Mouse (Mus musculus): Measurements from ENCODE around the gene Tmbim4. TPM values are rescaled to one million over a fixed set of nuclear protein-coding genes. Genes with fewer than 3 reads are reported as not detected.

Tmbim4 gene
- polyA plus RNA-seq, 1 experiment from 2014 or later = 241 TPM

DNA sequence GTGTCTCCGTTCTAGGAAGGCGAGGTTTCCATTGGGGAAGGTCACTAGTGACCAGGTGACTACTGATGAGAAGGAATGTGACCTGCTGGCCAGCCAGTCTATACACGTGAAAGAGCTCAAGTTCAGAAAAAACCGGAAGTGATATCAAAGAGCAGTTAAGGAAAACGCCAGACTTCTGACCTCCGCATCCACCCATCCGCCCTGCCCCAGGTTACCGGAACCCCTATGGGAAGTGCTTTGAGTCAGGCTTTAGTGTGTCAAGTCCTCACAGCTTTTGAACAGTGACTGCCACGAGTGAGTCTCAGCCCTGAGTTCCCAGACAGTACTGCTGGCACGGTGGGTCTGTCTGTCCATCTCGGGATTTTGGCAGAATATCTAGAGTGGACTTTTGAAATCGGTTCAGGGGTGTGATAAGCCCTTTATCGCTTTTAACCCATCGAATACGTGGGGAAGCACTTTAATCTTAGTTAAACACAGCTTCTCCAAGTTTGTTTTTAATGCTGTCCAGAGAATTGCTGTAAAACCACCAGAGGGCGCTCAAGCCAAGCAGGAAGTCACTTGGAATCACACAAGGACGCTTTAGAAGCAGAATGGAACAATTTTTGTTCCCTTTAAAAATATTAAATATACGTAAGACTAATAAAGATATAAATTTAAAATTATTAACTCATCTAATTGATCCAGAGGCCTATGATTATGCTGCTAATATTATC, 32.4 kb downstream of the Tmbim4 start:
- peaks cover 19% of the 10 kb centered on the region for H3K36me3 ChIP-seq (ENCODE audit: control insufficient read depth, insufficient read depth)
- no peaks in the 10 kb centered on the region for H3K27me3 ChIP-seq (replicated peaks; ENCODE audit: control insufficient read depth, insufficient read depth, low read length)
- H3K9ac ChIP-seq (ENCODE audit: low read depth, low read length) = no peak overlapping the region
- no peaks in the 10 kb centered on the region for H3K4me1 ChIP-seq (replicated peaks; ENCODE audit: control insufficient read depth, insufficient read depth, low read length)
- TF ChIP-seq CTCF (IDR thresholded peaks at IDR 0.05; ENCODE audit: low read depth) = peak; percentile 90
- H3K4me2 ChIP-seq (replicated peaks; ENCODE audit: low read depth) = peak overlapping the region; percentile 58
- peak; percentile 71 for ATAC-seq
- H3K27ac ChIP-seq (ENCODE audit: low read depth, low read length) = no peak overlapping the region
- H3K9me3 ChIP-seq (ENCODE audit: control insufficient read depth) = no peaks in the 10 kb centered on the region
- H3K4me3 ChIP-seq (ENCODE audit: low read depth, low read length) = peak overlapping the region; percentile 23; the same call in 1 of the 2 replicates
- WGBS = 21% methylated on average over 18 of the region's 18 CpGs

DNA sequence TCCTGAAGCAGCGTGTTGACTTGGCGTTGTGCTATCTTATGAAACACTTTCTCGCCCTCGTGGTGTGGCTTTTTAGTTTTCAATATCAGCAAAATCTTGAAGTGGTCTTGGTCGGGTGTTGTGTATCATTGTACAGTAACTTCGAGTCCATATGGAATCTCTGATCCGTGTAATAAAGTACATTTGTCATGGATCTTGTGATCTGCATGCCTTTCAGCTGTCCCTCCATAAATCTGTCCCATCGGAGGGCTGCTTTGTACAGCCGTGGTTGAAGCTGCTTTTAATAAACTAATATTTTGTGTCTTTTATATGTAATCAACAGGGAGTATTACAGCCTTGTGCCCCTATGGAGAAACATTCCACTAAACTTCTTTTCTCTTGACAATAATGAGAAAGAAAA, 35.5 kb downstream of the Tmbim4 start:
- no peak overlapping the region for H3K4me2 ChIP-seq (replicated peaks; ENCODE audit: low read depth)
- H3K27me3 ChIP-seq (replicated peaks; ENCODE audit: control insufficient read depth, insufficient read depth, low read length) = no peaks in the 10 kb centered on the region
- no peak overlapping the region for H3K4me3 ChIP-seq (ENCODE audit: low read depth, low read length)
- H3K9me3 ChIP-seq (ENCODE audit: control insufficient read depth) = no peaks in the 10 kb centered on the region
- H3K4me1 ChIP-seq (replicated peaks; ENCODE audit: control insufficient read depth, insufficient read depth, low read length) = no peaks in the 10 kb centered on the region
- WGBS = 76% methylated on average over 9 of the region's 9 CpGs
- no peak overlapping the region for H3K27ac ChIP-seq (ENCODE audit: low read depth, low read length)
- TF ChIP-seq CTCF (IDR thresholded peaks at IDR 0.05; ENCODE audit: low read depth) = no peak
- H3K36me3 ChIP-seq (ENCODE audit: control insufficient read depth, insufficient read depth) = peaks cover 6% of the 10 kb centered on the region
- no peak for ATAC-seq
- H3K9ac ChIP-seq (ENCODE audit: low read depth, low read length) = no peak overlapping the region

DNA sequence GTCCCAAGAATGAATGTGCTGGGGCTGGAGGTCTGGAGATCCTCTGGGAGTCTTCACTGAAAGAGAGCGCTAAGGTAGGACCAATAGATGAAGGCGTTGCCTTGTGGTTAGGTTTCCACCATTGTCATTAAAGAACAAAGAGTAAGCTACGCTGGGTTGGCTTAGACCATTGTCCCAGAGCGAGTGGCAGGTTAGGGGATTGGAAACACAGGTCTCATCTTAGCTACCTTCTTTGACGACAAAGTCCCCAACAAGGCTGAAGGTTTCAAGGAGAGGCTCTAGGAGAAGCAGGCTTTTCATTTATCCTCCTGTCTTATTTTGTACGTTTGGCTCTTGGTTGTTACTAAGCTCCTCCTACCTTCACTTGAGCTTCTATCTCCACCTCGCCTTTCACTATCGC, 36.9 kb downstream of the Tmbim4 start:
- no peaks in the 10 kb centered on the region for H3K9me3 ChIP-seq (ENCODE audit: control insufficient read depth)
- H3K9ac ChIP-seq (ENCODE audit: low read depth, low read length) = no peak overlapping the region
- H3K36me3 ChIP-seq (ENCODE audit: control insufficient read depth, insufficient read depth) = no peaks in the 10 kb centered on the region
- H3K27ac ChIP-seq (ENCODE audit: low read depth, low read length) = no peak overlapping the region
- H3K27me3 ChIP-seq (replicated peaks; ENCODE audit: control insufficient read depth, insufficient read depth, low read length) = no peaks in the 10 kb centered on the region
- H3K4me3 ChIP-seq (ENCODE audit: low read depth, low read length) = no peak overlapping the region
- H3K4me1 ChIP-seq (replicated peaks; ENCODE audit: control insufficient read depth, insufficient read depth, low read length) = no peaks in the 10 kb centered on the region
- no peak for ATAC-seq
- 93% methylated on average over 8 of the region's 8 CpGs for WGBS
- H3K4me2 ChIP-seq (replicated peaks; ENCODE audit: low read depth) = no peak overlapping the region
- no peak for TF ChIP-seq CTCF (IDR thresholded peaks at IDR 0.05; ENCODE audit: low read depth)

DNA sequence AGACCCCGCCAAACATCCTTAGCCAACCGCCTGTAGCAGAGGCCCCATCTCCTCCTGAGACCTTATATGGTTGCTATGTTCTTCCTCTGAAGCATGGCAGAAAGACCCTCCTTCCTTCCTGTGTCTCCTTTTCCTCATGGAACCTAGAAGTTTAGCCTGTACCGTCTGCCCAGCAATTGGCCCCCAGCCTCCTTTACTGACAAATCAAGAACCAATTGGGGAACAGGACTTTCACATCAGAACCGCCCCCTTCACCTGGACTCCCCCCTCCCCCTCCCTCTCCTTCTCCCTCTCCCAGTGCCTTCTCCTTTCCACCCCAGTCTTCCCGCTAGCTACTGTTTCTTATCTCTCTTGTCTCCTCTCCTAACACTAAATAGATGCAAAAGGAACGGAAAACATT, 38.1 kb downstream of the Tmbim4 start:
- ATAC-seq = no peak
- no peaks in the 10 kb centered on the region for H3K27me3 ChIP-seq (replicated peaks; ENCODE audit: control insufficient read depth, insufficient read depth, low read length)
- WGBS = 58% methylated on average over 6 of the region's 6 CpGs
- H3K27ac ChIP-seq (ENCODE audit: low read depth, low read length) = no peak overlapping the region
- no peaks in the 10 kb centered on the region for H3K9me3 ChIP-seq (ENCODE audit: control insufficient read depth)
- H3K4me3 ChIP-seq (ENCODE audit: low read depth, low read length) = no peak overlapping the region
- H3K9ac ChIP-seq (ENCODE audit: low read depth, low read length) = no peak overlapping the region
- H3K36me3 ChIP-seq (ENCODE audit: control insufficient read depth, insufficient read depth) = no peaks in the 10 kb centered on the region
- no peaks in the 10 kb centered on the region for H3K4me1 ChIP-seq (replicated peaks; ENCODE audit: control insufficient read depth, insufficient read depth, low read length)
- no peak for TF ChIP-seq CTCF (IDR thresholded peaks at IDR 0.05; ENCODE audit: low read depth)
- no peak overlapping the region for H3K4me2 ChIP-seq (replicated peaks; ENCODE audit: low read depth)

DNA sequence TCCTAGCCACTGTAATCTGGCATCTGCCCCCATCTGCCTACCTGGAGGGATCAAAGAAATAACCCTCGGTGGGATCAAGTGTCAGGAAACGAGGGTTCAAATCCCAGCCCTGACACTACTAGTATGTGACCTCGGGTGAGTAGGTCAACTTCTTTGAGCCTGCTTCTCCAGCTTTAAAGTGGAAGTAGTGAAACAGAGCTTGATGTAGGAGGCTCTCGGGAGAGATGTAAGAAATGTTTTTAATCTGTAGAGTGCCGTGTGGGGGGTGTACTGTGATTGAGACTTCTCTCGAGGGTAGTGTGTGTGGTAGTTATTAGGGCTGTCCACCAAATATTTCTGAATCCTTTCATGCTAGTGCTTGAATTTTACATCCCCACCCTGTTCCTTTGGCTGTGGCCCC, 41.0 kb downstream of the Tmbim4 start:
- no peaks in the 10 kb centered on the region for H3K36me3 ChIP-seq (ENCODE audit: control insufficient read depth, insufficient read depth)
- 72% methylated on average over 6 of the region's 6 CpGs for whole genome bisulfite sequencing
- no peak overlapping the region for H3K4me2 ChIP-seq (replicated peaks; ENCODE audit: low read depth)

DNA sequence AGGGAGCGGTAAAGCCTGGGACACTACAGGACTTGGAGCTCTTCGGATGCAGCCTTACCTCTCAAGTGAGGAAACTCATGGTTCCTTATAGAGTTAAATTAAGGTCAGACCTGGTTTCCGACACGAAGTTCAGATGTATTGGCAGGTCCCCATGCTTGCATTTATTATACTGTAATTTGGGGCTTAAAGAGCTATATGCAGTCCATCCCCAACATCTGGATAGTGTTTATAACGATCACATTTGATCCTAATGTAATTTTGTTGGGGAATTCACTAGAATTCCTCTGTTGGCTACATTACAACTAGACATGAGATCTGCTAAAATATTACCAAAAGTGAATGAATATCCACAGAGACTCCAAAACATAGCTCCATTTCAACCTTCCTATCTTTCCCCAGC, 44.3 kb downstream of the Tmbim4 start:
- Histone ChIP-seq H3K4me1 (replicated peaks; ENCODE audit: control insufficient read depth, insufficient read depth, low read length) (no peaks in the 10 kb centered on the region), H3K4me3 (ENCODE audit: low read depth, low read length) (no peak overlapping the region), H3K36me3 (ENCODE audit: control insufficient read depth, insufficient read depth) (no peaks in the 10 kb centered on the region), H3K9ac (ENCODE audit: low read depth, low read length) (no peak overlapping the region), H3K4me2 (replicated peaks; ENCODE audit: low read depth) (no peak overlapping the region), H3K9me3 (ENCODE audit: control insufficient read depth) (no peaks in the 10 kb centered on the region), H3K27ac (ENCODE audit: low read depth, low read length) (no peak overlapping the region), H3K27me3 (replicated peaks; ENCODE audit: control insufficient read depth, insufficient read depth, low read length) (no peaks in the 10 kb centered on the region)
- WGBS = 68% methylated on average over 5 of the region's 5 CpGs
- no peak for ATAC-seq
- TF ChIP-seq CTCF (IDR thresholded peaks at IDR 0.05; ENCODE audit: low read depth) = no peak

More for the DNA sequence above, 41.0 kb downstream of the Tmbim4 start:
- Histone ChIP-seq H3K4me3 (ENCODE audit: low read depth, low read length) (no peak overlapping the region), H3K9ac (ENCODE audit: low read depth, low read length) (no peak overlapping the region), H3K27me3 (replicated peaks; ENCODE audit: control insufficient read depth, insufficient read depth, low read length) (no peaks in the 10 kb centered on the region), H3K4me1 (replicated peaks; ENCODE audit: control insufficient read depth, insufficient read depth, low read length) (no peaks in the 10 kb centered on the region), H3K27ac (ENCODE audit: low read depth, low read length) (no peak overlapping the region), H3K9me3 (ENCODE audit: control insufficient read depth) (no peaks in the 10 kb centered on the region)
- ATAC-seq = no peak
- TF ChIP-seq CTCF (IDR thresholded peaks at IDR 0.05; ENCODE audit: low read depth) = no peak
